Mouse (Mus musculus): ENCODE data around the gene Prkn. TPM values are rescaled to one million over a fixed set of nuclear protein-coding genes. Genes with fewer than 3 reads are reported as not detected.

Prkn gene
- polyA plus RNA-seq, 1 experiment from 2014 or later: 0.68 TPM

GRCm38 (mm10) chr17:11844436-11844835 lies 1004.3 kb downstream of the Prkn start:
- Histone ChIP-seq H3K27me3 (ENCODE audit: low read depth, poor library complexity, severe bottlenecking) (no peaks in the 10 kb centered on the region), H3K4me1 (peaks cover 8% of the 10 kb centered on the region), H3K27ac (replicated peaks) (no peak overlapping the region), H3K4me3 (no peak overlapping the region), H3K36me3 (no peaks in the 10 kb centered on the region), H3K9me3 (replicated peaks) (no peaks in the 10 kb centered on the region)
- DNase-seq (ENCODE audit: low spot score): no peak
- WGBS: 90% methylated on average over 4 of the region's 4 CpGs

DNA sequence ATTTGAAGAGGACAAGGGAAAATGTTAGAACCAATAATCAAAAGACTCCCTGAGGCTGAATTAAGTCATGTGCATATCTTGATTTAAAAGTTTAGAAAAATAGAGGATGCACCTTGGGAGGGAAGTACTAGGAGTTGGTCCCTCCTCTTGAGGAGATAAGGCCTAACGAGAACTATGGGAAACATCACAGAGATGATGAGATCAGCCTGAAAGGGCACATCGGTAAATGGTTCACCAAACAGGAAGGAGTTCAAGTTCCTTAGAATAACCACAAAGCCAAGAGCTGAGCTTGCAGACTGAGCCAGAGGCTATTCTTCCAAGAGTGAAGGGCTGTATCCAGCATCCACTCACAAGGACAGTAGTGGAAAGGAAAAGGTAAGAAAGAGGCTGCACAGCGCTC lies 1004.8 kb downstream of the Prkn start:
- DNase-seq (ENCODE audit: low spot score): no peak
- 91% methylated on average over 3 of the region's 3 CpGs for WGBS
- H3K36me3 ChIP-seq: no peaks in the 10 kb centered on the region
- H3K27ac ChIP-seq (replicated peaks): no peak overlapping the region
- peaks cover 8% of the 10 kb centered on the region for H3K4me1 ChIP-seq
- H3K4me3 ChIP-seq: no peak overlapping the region
- H3K9me3 ChIP-seq (replicated peaks): no peaks in the 10 kb centered on the region
- no peaks in the 10 kb centered on the region for H3K27me3 ChIP-seq (ENCODE audit: low read depth, poor library complexity, severe bottlenecking)

- no peak for DNase-seq (ENCODE audit: low spot score)
- Histone ChIP-seq H3K27ac (replicated peaks) (no peak overlapping the region), H3K4me1 (peaks cover 8% of the 10 kb centered on the region), H3K9me3 (replicated peaks) (no peaks in the 10 kb centered on the region), H3K27me3 (ENCODE audit: low read depth, poor library complexity, severe bottlenecking) (no peaks in the 10 kb centered on the region), H3K4me3 (no peak overlapping the region), H3K36me3 (no peaks in the 10 kb centered on the region)
- 69% methylated on average over 2 of the region's 2 CpGs for WGBS
These were observed 1005.3 kb downstream of the Prkn start for GRCm38 (mm10) chr17:11845506-11845905.

GRCm38 (mm10) chr17:11854571-11854970 lies 1014.4 kb downstream of the Prkn start:
- no peaks in the 10 kb centered on the region for H3K27me3 ChIP-seq (ENCODE audit: low read depth, poor library complexity, severe bottlenecking)
- DNase-seq (ENCODE audit: low spot score): no peak
- H3K27ac ChIP-seq (replicated peaks): no peak overlapping the region
- 0 out of 2 replicates have a peak, but pooled peaks cover 3% of the 10 kb centered on the region for H3K9me3 ChIP-seq (replicated peaks)
- H3K36me3 ChIP-seq: no peaks in the 10 kb centered on the region
- H3K4me1 ChIP-seq: no peaks in the 10 kb centered on the region
- 83% methylated on average over 10 of the region's 10 CpGs for WGBS
- H3K4me3 ChIP-seq: no peak overlapping the region

GRCm38 (mm10) chr17:11858772-11859405 lies 1018.7 kb downstream of the Prkn start:
- no peak overlapping the region for H3K27ac ChIP-seq (replicated peaks)
- 89% methylated on average over 7 of the region's 7 CpGs for WGBS
- no peaks in the 10 kb centered on the region for H3K27me3 ChIP-seq (ENCODE audit: low read depth, poor library complexity, severe bottlenecking)
- H3K4me1 ChIP-seq: no peaks in the 10 kb centered on the region
- no peaks in the 10 kb centered on the region for H3K36me3 ChIP-seq
- 0 out of 2 replicates have a peak, but pooled peaks cover 3% of the 10 kb centered on the region for H3K9me3 ChIP-seq (replicated peaks)
- H3K4me3 ChIP-seq: no peak overlapping the region
- no peak for DNase-seq (ENCODE audit: low spot score)

- Histone ChIP-seq H3K9me3 (replicated peaks) (0 out of 2 replicates have a peak, but pooled peaks cover 3% of the 10 kb centered on the region), H3K4me1 (no peaks in the 10 kb centered on the region), H3K4me3 (no peak overlapping the region), H3K27ac (replicated peaks) (no peak overlapping the region), H3K27me3 (ENCODE audit: low read depth, poor library complexity, severe bottlenecking) (no peaks in the 10 kb centered on the region), H3K36me3 (no peaks in the 10 kb centered on the region)
- DNase-seq (ENCODE audit: low spot score): no peak
- WGBS: 89% methylated on average over 6 of the region's 6 CpGs
These were observed 1021.0 kb downstream of the Prkn start for GRCm38 (mm10) chr17:11861178-11861577.

GRCm38 (mm10) chr17:11862360-11862759 lies 1022.2 kb downstream of the Prkn start:
- Histone ChIP-seq H3K4me3 (no peak overlapping the region), H3K9me3 (replicated peaks) (no peaks in the 10 kb centered on the region), H3K27me3 (ENCODE audit: low read depth, poor library complexity, severe bottlenecking) (no peaks in the 10 kb centered on the region), H3K36me3 (no peaks in the 10 kb centered on the region), H3K4me1 (no peaks in the 10 kb centered on the region), H3K27ac (replicated peaks) (no peak overlapping the region)
- no peak for DNase-seq (ENCODE audit: low spot score)
- WGBS: 90% methylated on average over 2 of the region's 2 CpGs

DNA sequence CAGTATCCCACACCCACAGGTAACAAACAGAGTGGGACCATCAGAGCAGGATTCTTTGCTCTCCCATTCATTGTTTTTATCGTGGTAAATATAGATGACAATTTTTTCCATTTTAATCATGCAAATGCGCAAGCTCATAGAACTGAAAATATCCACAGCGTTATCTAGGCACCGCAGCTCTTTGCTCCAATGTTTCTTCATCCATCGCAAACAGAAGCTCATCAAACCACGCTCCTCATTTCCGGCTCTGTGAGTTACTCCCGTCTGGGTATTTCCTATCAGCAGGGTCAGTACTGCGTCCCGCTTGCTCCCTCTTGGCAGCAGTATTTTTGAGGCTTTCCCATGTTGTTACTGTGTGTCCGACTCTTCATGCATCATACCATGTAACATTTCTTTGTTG lies 1022.8 kb downstream of the Prkn start:
- no peak for DNase-seq (ENCODE audit: low spot score)
- Histone ChIP-seq H3K9me3 (replicated peaks) (no peaks in the 10 kb centered on the region), H3K4me1 (no peaks in the 10 kb centered on the region), H3K36me3 (no peaks in the 10 kb centered on the region), H3K27ac (replicated peaks) (no peak overlapping the region), H3K27me3 (ENCODE audit: low read depth, poor library complexity, severe bottlenecking) (no peaks in the 10 kb centered on the region), H3K4me3 (no peak overlapping the region)
- WGBS: 96% methylated on average over 11 of the region's 11 CpGs

GRCm38 (mm10) chr17:11866231-11866630 lies 1026.0 kb downstream of the Prkn start:
- Histone ChIP-seq H3K27me3 (ENCODE audit: low read depth, poor library complexity, severe bottlenecking) (no peaks in the 10 kb centered on the region), H3K9me3 (replicated peaks) (no peaks in the 10 kb centered on the region), H3K27ac (replicated peaks) (no peak overlapping the region), H3K4me1 (0 out of 2 replicates have a peak, but pooled peaks cover 3% of the 10 kb centered on the region), H3K36me3 (no peaks in the 10 kb centered on the region), H3K4me3 (no peak overlapping the region)
- 79% methylated on average over 3 of the region's 3 CpGs for WGBS
- DNase-seq (ENCODE audit: low spot score): no peak

- Histone ChIP-seq H3K36me3 (no peaks in the 10 kb centered on the region), H3K9me3 (replicated peaks) (no peaks in the 10 kb centered on the region), H3K27ac (replicated peaks) (no peak overlapping the region), H3K27me3 (ENCODE audit: low read depth, poor library complexity, severe bottlenecking) (no peaks in the 10 kb centered on the region), H3K4me3 (no peak overlapping the region), H3K4me1 (0 out of 2 replicates have a peak, but pooled peaks cover 3% of the 10 kb centered on the region)
- 83% methylated on average over 13 of the region's 13 CpGs for WGBS
- DNase-seq (ENCODE audit: low spot score): no peak
These were observed 1027.3 kb downstream of the Prkn start for GRCm38 (mm10) chr17:11867334-11868095.

DNA sequence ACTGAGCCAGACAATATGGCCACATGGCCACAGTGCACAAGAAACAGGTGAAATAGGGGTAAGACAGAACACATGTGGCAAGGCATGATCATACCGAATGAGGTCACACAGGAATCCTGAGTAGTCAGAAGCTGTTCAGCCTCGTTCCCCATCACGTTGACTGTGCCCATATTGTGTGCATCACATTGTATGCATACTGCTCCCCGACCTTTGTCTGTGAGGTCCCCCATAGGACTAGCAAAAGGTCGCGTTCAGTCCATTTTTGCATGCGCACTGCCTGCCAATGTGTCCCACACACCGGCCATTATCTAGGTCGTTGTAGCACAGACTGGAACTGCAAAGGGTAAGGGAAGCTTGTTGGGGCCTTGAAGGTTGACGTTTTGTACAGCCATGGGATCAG lies 1030.4 kb downstream of the Prkn start:
- WGBS: 91% methylated on average over 10 of the region's 10 CpGs
- Histone ChIP-seq H3K4me1 (0 out of 2 replicates have a peak, but pooled peaks cover 3% of the 10 kb centered on the region), H3K36me3 (no peaks in the 10 kb centered on the region), H3K27ac (replicated peaks) (no peak overlapping the region), H3K27me3 (ENCODE audit: low read depth, poor library complexity, severe bottlenecking) (no peaks in the 10 kb centered on the region), H3K9me3 (replicated peaks) (no peaks in the 10 kb centered on the region), H3K4me3 (no peak overlapping the region)
- no peak for DNase-seq (ENCODE audit: low spot score)

GRCm38 (mm10) chr17:11876240-11876639 lies 1036.1 kb downstream of the Prkn start:
- DNase-seq (ENCODE audit: low spot score): no peak
- 89% methylated on average over 2 of the region's 2 CpGs for WGBS
- no peaks in the 10 kb centered on the region for H3K9me3 ChIP-seq (replicated peaks)
- no peaks in the 10 kb centered on the region for H3K27me3 ChIP-seq (ENCODE audit: low read depth, poor library complexity, severe bottlenecking)
- H3K4me3 ChIP-seq: no peak overlapping the region
- no peak overlapping the region for H3K27ac ChIP-seq (replicated peaks)
- no peaks in the 10 kb centered on the region for H3K36me3 ChIP-seq
- no peaks in the 10 kb centered on the region for H3K4me1 ChIP-seq

DNA sequence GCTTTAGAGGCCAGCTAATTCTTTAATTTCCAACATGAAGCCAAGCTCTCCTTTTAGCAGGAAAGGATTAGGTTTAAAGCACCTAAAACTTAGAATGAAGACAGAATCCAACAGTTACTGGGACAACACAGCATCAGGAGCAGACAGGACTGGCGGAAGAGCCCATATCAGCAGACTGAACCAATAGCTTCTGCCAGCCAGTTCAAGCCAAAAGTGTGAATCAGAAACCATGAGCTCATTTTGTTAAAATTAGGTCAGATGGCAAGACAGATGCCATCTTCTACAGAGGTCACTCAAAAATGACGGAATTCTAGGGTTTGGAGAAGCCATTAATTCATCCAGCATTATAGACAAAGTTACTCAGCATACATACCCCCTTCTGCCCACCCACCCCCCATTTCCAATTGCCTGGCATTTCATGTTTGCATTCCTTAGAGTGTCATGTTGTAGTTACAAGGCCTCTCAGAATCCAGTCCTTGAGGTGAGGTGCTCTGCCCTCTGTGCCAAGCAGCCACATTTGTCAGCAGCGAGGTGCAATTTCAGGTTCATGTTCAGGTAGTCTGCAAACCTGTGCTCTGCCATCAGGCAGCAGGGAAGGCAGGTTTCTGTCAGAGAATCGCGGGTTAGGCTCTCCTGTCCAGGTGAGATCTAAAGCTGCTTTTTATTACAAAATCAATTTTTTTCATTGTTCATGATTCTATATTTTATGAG lies 1041.1 kb downstream of the Prkn start:
- Histone ChIP-seq H3K4me3 (no peak overlapping the region), H3K27me3 (ENCODE audit: low read depth, poor library complexity, severe bottlenecking) (no peaks in the 10 kb centered on the region), H3K9me3 (replicated peaks) (no peaks in the 10 kb centered on the region), H3K36me3 (no peaks in the 10 kb centered on the region), H3K4me1 (no peaks in the 10 kb centered on the region), H3K27ac (replicated peaks) (no peak overlapping the region)
- 86% methylated on average over 5 of the region's 5 CpGs for WGBS
- DNase-seq (ENCODE audit: low spot score): no peak

All from midbrain, embryonic 10.5 days (tissue).